Mouse (Mus musculus) midbrain, embryonic 13.5 days (tissue): ENCODE results near the gene Ddx25. TPM values are rescaled to one million over a fixed set of nuclear protein-coding genes. Genes with fewer than 3 reads are reported as not detected.
A peak's percentile ranks its signal among the peaks of the same experiment; 100 is the strongest.

Experiments used
- ATAC-seq: fragments of 200-750 bp; cut with Nextera tagmentation; 2 replicates; pipeline ENCODE4 v1.8.0; 2017; ENCODE audit warnings: mild to moderate bottlenecking, moderate TSS enrichment, moderate library complexity
- H3K27ac ChIP-seq: fragments of 300-500 bp; sonication (generic); 2 replicates; pipeline ENCODE4 v1.5.1; 2015; ENCODE audit warnings: inconsistent platforms, mild to moderate bottlenecking, moderate library complexity
- H3K27me3 ChIP-seq: fragments of 300-500 bp; sonication (generic); 2 replicates; pipeline ENCODE4 v1.6.1; 2015; ENCODE audit warnings: mild to moderate bottlenecking, inconsistent platforms
- H3K36me3 ChIP-seq: fragments of 300-500 bp; sonication (generic); 2 replicates; pipeline ENCODE4 v1.6.1; 2015; ENCODE audit warnings: mild to moderate bottlenecking, inconsistent platforms
- H3K4me1 ChIP-seq: fragments of 300-500 bp; sonication (generic); replicated peaks from 2 replicates; pipeline ENCODE4 v1.6.1; 2015; ENCODE audit warnings: inconsistent platforms
- H3K4me2 ChIP-seq: fragments of 300-500 bp; sonication (generic); replicated peaks from 2 replicates; pipeline ENCODE4 v1.6.1; 2015; ENCODE audit warnings: moderate library complexity, mild to moderate bottlenecking, inconsistent platforms
- H3K4me3 ChIP-seq: fragments of 300-500 bp; sonication (generic); replicated peaks from 2 replicates; pipeline ENCODE4 v1.5.1; 2015; ENCODE audit warnings: mild to moderate bottlenecking, inconsistent platforms
- H3K9ac ChIP-seq: fragments of 300-500 bp; sonication (generic); replicated peaks from 2 replicates; pipeline ENCODE4 v1.6.1; 2015; ENCODE audit warnings: mild to moderate bottlenecking, inconsistent platforms
- H3K9me3 ChIP-seq: fragments of 300-500 bp; sonication (generic); 2 replicates; pipeline ENCODE4 v1.6.1; 2016; ENCODE audit warnings: mild to moderate bottlenecking, inconsistent platforms
- WGBS: fragments of 180-500 bp; shearing (Covaris S2); methylation state at CpG from one replicate; pipeline ENCODE4 v1.1.7; 2015; 5-methylcytosine and 5-hydroxymethylcytosine counted together
- polyA plus RNA-seq: library from polyadenylated mRNA; unstranded; fragments of >200 nt; fragmentation: Nextera tagmentation; extraction: Ambion mirVana; gene quantifications from 2 replicates; pipeline ENCODE4 v1.2.1, GENCODE M21; 2015

The Ddx25 gene
- polyA plus RNA-seq, 1 experiment from 2014 or later = 18.2 TPM

- peaks cover 27% of the 10 kb centered on the region for H3K4me1 ChIP-seq
- peak overlapping the region; percentile 66 for H3K4me3 ChIP-seq
- ATAC-seq = peak; percentile 89
- H3K27ac ChIP-seq = peak overlapping the region; percentile 74
- WGBS = 2% methylated on average over 31 of the region's 31 CpGs
- H3K36me3 ChIP-seq = peaks cover 16% of the 10 kb centered on the region
- peak overlapping the region; percentile 74 for H3K9ac ChIP-seq
- H3K4me2 ChIP-seq = peak overlapping the region; percentile 84
- H3K27me3 ChIP-seq = peaks cover 14% of the 10 kb centered on the region; the same call in 1 of the 2 replicates
- H3K9me3 ChIP-seq = no peaks in the 10 kb centered on the region
Measured at GRCm38 (mm10) chr9:35559009-35559890, 922 bp upstream of the Ddx25 start.

DNA sequence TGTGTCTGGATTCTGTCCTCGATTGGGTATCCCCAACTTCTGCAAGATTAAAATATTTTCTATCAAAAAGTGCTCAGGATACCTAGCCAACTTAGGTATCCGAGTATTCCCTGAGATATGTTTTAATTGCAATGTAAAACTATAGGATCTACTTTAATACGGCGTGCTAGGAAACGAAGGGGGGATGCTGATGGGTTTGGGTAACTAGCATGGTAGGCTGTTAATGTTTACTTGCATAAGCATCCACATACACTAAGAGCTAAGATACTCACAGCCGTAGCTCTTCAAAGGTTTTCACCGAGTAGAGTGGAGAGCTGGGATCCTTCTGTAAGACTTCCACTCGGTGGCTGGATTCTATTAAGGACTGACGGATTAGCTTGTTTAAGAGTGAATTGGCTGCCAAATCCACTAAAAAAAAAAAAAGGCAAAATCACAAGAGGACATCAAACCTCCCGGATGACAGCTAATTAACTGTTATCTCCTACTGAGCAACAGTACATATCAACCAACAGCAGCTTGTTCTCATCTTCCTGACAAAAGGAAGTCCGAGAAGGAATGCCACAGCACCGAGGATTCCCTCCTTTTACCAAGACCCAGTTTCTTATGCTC, 1.7 kb downstream of the Ddx25 start:
- no peaks in the 10 kb centered on the region for H3K9me3 ChIP-seq
- peaks cover 27% of the 10 kb centered on the region for H3K4me1 ChIP-seq
- H3K4me3 ChIP-seq = no peak overlapping the region
- H3K9ac ChIP-seq = no peak overlapping the region
- H3K27ac ChIP-seq = no peak overlapping the region
- peaks cover 24% of the 10 kb centered on the region for H3K36me3 ChIP-seq
- no peak overlapping the region; the same call in 1 of the 2 replicates for H3K4me2 ChIP-seq
- WGBS = 77% methylated on average over 12 of the region's 12 CpGs
- no peak for ATAC-seq
- peaks cover 14% of the 10 kb centered on the region; the same call in 1 of the 2 replicates for H3K27me3 ChIP-seq

DNA sequence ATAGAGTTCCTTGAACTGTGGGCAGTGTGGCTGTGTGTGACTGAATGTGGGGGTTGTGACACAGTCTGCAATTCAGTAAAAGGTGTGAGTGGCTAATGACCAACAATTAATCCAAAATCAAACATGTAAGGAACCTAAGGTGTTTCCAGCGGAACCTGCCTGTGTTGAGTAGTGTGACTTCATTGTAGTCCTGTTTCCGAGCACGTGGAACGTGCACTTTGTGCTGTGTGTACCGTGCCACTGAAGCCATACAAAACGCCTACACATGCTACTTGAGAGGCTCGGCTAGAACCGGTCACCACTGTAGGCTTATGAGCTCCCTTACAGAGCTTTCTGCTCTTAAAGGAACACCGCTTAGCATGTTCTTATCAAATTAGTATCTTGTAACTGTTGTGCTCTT, 9.9 kb downstream of the Ddx25 start:
- 0 out of 2 replicates have a peak, but pooled peaks cover 2% of the 10 kb centered on the region for H3K27me3 ChIP-seq
- 86% methylated on average over 9 of the region's 9 CpGs for WGBS
- no peaks in the 10 kb centered on the region for H3K9me3 ChIP-seq
- H3K4me2 ChIP-seq = no peak overlapping the region
- no peak overlapping the region for H3K27ac ChIP-seq
- no peak overlapping the region for H3K9ac ChIP-seq
- no peak overlapping the region for H3K4me3 ChIP-seq
- ATAC-seq = no peak
- no peaks in the 10 kb centered on the region for H3K4me1 ChIP-seq
- peaks cover 47% of the 10 kb centered on the region for H3K36me3 ChIP-seq

DNA sequence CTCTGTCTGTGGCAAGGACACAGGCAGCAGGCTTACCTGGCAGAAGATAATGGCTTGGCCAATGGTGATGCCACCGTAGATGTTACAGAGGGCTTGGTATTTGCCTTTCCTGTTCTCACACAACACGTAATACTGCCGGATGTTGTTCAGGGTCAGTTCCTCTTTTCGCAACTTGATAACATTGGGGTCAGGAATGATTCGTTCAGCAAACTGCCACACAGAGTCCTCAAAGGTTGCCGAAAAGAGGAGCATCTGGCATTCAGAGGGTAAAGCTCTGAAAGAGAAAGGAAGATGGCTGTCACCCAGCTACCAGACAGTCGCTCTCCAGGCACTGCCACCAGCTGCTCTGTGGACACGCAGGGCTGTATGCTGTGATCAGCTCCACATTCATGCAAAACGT, 11.6 kb downstream of the Ddx25 start:
- Histone ChIP-seq H3K27ac (no peak overlapping the region), H3K4me3 (no peak overlapping the region), H3K27me3 (0 out of 2 replicates have a peak, but pooled peaks cover 2% of the 10 kb centered on the region), H3K4me2 (no peak overlapping the region), H3K4me1 (no peaks in the 10 kb centered on the region), H3K9ac (no peak overlapping the region), H3K9me3 (no peaks in the 10 kb centered on the region), H3K36me3 (peaks cover 55% of the 10 kb centered on the region)
- 85% methylated on average over 9 of the region's 9 CpGs for WGBS
- ATAC-seq = no peak

DNA sequence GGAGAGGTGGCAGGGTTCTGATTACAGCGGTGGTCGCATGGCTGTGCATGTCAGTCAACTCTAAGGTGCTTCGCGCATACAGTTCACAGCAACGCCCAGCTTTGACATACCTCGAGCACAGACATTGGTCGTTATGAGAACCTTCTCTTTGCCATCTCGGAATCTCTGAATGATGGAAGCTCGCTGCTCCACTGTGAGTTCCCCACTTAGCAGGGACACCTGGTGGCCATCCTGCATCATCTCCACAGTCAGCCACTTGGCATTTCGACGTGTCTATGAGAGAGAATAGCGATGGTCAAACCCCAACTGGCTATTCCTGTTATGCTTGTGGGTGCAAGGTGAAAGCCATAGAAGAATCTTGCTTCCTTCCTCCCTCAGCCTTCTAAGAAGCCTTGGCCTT, 12.6 kb downstream of the Ddx25 start:
- H3K9me3 ChIP-seq = no peaks in the 10 kb centered on the region
- 76% methylated on average over 12 of the region's 12 CpGs for WGBS

GRCm38 (mm10) chr9:35544666-35545065, 13.7 kb downstream of the Ddx25 start:
- Histone ChIP-seq H3K27ac (no peak overlapping the region), H3K36me3 (peaks cover 51% of the 10 kb centered on the region), H3K4me1 (no peaks in the 10 kb centered on the region), H3K9ac (no peak overlapping the region), H3K4me3 (no peak overlapping the region), H3K4me2 (no peak overlapping the region), H3K9me3 (no peaks in the 10 kb centered on the region), H3K27me3 (0 out of 2 replicates have a peak, but pooled peaks cover 2% of the 10 kb centered on the region)
- 82% methylated on average over 2 of the region's 2 CpGs for WGBS
- ATAC-seq = no peak

More for the DNA sequence above, 12.6 kb downstream of the Ddx25 start:
- Histone ChIP-seq H3K4me3 (no peak overlapping the region), H3K27ac (no peak overlapping the region), H3K36me3 (peaks cover 50% of the 10 kb centered on the region), H3K9ac (no peak overlapping the region), H3K4me1 (no peaks in the 10 kb centered on the region), H3K4me2 (no peak overlapping the region), H3K27me3 (0 out of 2 replicates have a peak, but pooled peaks cover 2% of the 10 kb centered on the region)
- no peak for ATAC-seq

- no peak overlapping the region for H3K9ac ChIP-seq
- H3K4me1 ChIP-seq = no peaks in the 10 kb centered on the region
- H3K27me3 ChIP-seq = 0 out of 2 replicates have a peak, but pooled peaks cover 2% of the 10 kb centered on the region
- H3K4me2 ChIP-seq = no peak overlapping the region
- no peak overlapping the region for H3K4me3 ChIP-seq
- ATAC-seq = no peak
- H3K36me3 ChIP-seq = peaks cover 49% of the 10 kb centered on the region
- no peaks in the 10 kb centered on the region for H3K9me3 ChIP-seq
- H3K27ac ChIP-seq = no peak overlapping the region
- WGBS = 73% methylated on average over 14 of the region's 14 CpGs
Measured at GRCm38 (mm10) chr9:35543099-35543860, 15.0 kb downstream of the Ddx25 start.

- no peak for ATAC-seq
- Histone ChIP-seq H3K27me3 (0 out of 2 replicates have a peak, but pooled peaks cover 2% of the 10 kb centered on the region), H3K4me3 (no peak overlapping the region), H3K36me3 (peaks cover 44% of the 10 kb centered on the region), H3K4me1 (no peaks in the 10 kb centered on the region), H3K9me3 (no peaks in the 10 kb centered on the region), H3K9ac (no peak overlapping the region), H3K27ac (no peak overlapping the region), H3K4me2 (no peak overlapping the region)
- WGBS = 77% methylated on average over 6 of the region's 6 CpGs
Measured at GRCm38 (mm10) chr9:35541941-35542340, 16.4 kb downstream of the Ddx25 start.

GRCm38 (mm10) chr9:35541488-35541887, 16.8 kb downstream of the Ddx25 start:
- H3K27ac ChIP-seq = no peak overlapping the region
- H3K9me3 ChIP-seq = no peaks in the 10 kb centered on the region
- no peak overlapping the region for H3K9ac ChIP-seq
- H3K27me3 ChIP-seq = 0 out of 2 replicates have a peak, but pooled peaks cover 2% of the 10 kb centered on the region
- no peaks in the 10 kb centered on the region for H3K4me1 ChIP-seq
- peaks cover 40% of the 10 kb centered on the region for H3K36me3 ChIP-seq
- WGBS = 7% methylated on average over 6 of the region's 6 CpGs
- H3K4me2 ChIP-seq = no peak overlapping the region
- ATAC-seq = peak; percentile 85
- H3K4me3 ChIP-seq = no peak overlapping the region

DNA sequence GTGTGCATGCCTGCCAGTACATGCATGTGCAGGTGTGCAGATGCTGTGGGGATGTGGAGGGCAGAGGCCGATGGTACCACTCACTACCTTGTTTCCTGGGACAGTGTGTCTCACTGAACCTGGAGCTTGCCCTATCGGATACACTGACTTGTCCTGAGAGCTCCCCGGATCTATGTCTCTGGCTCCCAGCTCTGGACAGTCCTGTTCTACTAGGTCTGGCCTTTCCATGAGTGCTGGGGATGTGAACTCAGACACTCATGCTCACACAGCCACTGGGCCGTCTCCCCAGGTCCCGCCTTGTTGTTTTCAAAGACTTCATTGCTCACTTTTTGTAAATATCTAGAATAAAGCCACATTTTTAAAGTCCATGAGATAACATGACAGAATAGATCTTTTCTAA, 17.3 kb downstream of the Ddx25 start:
- ATAC-seq = no peak
- no peak overlapping the region for H3K9ac ChIP-seq
- H3K27me3 ChIP-seq = 0 out of 2 replicates have a peak, but pooled peaks cover 2% of the 10 kb centered on the region

DNA sequence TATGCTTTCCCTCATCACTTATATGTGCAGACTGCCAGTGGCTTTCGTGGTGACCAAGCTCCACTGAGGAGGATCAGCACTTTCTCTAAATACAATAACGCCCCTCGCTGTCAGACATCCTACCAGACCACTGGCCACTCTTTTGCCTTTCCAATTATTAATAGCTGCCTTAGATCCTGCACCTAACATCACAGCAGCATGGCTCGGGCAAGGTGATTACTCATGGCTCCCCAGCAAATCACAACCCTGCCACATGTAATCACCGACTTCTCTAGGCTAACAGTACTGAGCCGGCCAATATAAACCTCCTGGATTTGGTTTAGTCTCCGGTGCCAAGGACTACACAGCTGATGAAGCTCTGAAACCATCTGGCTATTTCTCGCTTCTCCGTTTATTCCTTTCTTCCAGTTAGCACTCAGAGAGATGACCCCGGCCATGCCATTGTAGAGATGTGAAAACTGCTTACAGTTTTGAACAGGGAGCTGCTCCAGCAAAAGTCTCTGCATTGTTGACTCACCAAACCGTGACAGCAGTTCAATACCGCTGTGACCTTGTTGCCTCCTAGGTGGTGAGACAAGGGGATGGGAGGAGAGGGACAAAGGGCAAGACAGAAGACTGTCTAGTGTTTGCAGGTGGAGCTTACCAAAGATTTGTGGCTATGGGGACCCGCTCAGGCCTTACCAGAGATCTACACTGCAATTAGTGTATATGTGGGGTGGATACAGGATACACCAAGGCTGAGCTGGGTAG, 19.2 kb downstream of the Ddx25 start:
- no peak overlapping the region for H3K4me2 ChIP-seq
- H3K4me3 ChIP-seq = no peak overlapping the region
- 77% methylated on average over 13 of the region's 13 CpGs for WGBS
- H3K36me3 ChIP-seq = peaks cover 19% of the 10 kb centered on the region; the same call in 1 of the 2 replicates
- no peaks in the 10 kb centered on the region for H3K4me1 ChIP-seq
- ATAC-seq = no peak
- no peaks in the 10 kb centered on the region for H3K9me3 ChIP-seq
- H3K27me3 ChIP-seq = no peaks in the 10 kb centered on the region
- H3K9ac ChIP-seq = 0 out of 2 replicates have a peak overlapping the region, but pooled peaks have one; percentile 25
- no peak overlapping the region for H3K27ac ChIP-seq

More for the DNA sequence above, 17.3 kb downstream of the Ddx25 start:
- Histone ChIP-seq H3K36me3 (peaks cover 37% of the 10 kb centered on the region), H3K4me3 (no peak overlapping the region), H3K9me3 (no peaks in the 10 kb centered on the region), H3K4me1 (no peaks in the 10 kb centered on the region), H3K4me2 (no peak overlapping the region), H3K27ac (no peak overlapping the region)
- 87% methylated on average over 5 of the region's 5 CpGs for WGBS
